Mouse (Mus musculus) spleen, postnatal 36 days (tissue): ENCODE measurements around the gene Rassf1.

Experiments used
- DNase-seq, 2 experiments: peaks; one replicate each; pipeline ENCODE4 v3.0.0; 2022; ENCODE audit warnings: low spot score in 2 of 2, mixed read lengths in 1 of 2

Rassf1 gene

DNA sequence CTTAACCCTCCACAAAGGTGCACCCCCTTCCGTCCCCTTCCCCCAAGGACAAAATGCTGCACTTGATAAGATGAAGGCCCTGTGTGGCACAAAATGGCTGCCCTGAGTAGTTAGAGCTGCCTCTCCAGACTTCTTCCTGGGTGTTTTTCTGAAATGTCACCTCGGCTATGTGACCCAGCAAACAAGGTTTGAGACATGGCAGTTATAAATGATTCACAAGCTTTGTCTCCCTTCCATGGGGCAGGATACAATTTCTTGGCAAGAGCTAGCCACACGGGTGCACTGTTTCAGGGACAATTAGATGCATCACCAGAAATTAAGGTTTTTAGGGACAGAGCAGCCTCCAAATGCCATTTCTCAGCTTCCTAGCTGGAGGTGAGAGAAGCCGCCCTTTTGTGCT lies 10.9 kb upstream of the Rassf1 start:
- no peak for DNase-seq

DNA sequence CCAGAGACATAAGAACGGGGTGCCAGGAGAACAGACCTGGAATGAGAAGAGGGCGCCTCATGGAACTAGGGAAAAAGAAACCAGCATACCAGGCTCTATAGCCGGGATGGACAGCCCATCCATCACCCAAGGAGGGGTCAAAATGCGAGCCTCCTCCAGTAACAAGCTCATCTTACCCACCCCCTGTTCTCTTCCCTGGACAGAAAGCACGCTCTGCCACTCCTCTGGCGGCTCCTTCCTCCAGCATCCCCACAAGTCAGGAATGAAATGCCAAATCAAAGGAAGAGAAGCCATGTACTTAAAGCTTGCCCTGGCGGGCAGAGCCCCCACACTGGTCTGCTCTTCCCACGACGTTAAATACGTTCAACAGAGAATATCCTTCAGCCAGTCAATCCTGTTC lies 10.3 kb upstream of the Rassf1 start:
- DNase-seq: no peak

DNA sequence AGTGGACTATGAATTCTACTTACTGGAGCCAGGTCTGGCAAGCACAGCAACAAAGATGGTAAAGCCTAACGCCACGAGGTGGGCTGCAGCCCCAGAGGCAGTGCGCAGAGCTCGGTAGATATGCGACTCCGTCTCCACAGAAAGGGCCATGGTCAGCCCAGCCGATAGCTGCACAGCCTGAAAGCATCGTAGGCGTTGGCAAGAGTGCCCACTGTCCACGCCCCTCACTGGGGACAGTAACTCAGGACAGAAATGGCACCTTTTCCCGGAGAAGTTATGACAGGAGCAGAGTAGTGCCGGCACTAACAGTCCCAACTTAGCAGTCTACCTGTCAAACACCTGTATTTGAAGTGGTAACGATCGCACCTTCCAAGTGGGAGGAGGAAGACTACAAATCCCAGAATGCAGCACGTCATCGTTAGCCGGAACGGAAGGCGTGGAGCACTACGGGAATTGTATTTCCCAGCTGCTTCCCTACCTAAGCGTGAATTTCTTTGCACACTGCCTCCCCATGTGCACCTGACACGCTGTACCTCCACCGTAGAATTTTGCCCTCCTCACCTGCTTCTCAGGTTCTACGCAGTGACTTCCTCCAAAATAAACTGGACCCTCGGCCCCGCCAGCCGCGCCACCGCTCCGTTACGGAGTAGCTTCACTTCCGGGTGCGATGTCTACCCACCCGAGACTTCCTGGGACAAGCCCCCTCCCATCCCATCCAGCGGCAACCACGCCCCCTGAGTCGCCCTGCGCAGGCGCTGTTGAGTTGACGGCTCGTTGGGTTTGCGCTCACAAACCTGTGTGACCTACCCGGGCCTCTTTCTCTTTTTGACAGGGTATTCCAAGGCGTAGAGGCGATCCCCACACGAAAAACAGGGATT lies 9.6 kb upstream of the Rassf1 start, which contains the start of the genes Cyb561d2 and Nprl2:
Gene Cyb561d2, minus strand, starts transcription at position 720 of the 878 bp plus-strand sequence.
Gene Nprl2, plus strand, starts transcription at position 753 of the 878 bp plus-strand sequence.
- DNase-seq: peak; percentile 94

DNA sequence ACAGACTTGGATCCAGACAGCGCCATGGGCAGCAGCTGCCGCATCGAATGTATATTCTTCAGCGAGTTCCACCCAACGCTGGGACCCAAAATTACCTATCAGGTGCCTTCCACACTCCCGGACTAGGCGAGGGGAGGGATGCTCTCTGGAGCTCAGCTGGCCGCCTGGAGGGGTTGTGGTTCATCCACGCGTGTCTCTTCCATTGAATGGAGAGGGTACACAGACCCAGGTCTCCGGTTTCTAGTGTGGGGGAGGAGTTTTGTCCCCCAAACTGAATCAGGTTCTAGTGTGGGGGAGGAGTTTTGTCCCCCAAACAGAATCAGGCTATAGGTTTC lies 9.0 kb upstream of the Rassf1 start:
- no peak for DNase-seq

DNA sequence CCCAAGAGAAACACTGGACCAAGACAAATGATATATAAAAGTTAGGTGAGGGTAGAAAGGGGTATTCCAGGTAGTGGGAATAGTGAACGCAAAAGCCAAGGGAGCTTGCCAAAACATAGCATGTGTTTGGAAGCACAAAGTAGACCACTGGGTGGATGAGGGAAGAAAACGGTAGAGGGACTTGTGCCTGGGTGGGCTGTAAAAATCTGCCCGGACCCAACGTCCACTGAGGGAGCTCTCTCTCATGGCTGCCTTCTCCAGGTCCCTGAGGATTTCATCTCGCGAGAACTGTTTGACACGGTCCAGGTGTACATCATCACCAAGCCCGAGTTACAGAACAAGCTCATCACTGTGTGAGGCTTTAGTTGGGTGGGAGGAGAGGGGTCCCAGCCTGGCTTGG lies 8.6 kb upstream of the Rassf1 start:
- DNase-seq: no peak

DNA sequence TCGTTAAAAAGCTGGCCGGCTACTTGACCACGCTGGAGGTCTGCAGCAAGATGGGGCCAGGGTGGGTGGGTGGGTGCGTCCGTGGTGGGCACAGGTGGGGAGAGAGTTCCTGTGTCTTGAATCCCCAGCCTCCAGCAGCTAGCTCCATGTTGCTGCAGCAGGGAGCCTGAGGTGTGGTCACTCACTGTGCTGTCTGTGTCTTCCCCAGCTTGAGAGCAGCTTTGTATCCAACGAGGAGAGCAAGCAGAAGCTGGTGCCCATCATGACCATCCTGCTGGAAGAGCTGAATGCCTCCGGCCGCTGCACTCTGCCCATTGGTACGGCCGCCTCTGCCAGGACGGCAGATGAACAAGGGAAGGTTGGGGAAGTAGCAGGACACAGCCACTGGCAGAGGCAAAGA lies 8.1 kb upstream of the Rassf1 start:
- no peak for DNase-seq

DNA sequence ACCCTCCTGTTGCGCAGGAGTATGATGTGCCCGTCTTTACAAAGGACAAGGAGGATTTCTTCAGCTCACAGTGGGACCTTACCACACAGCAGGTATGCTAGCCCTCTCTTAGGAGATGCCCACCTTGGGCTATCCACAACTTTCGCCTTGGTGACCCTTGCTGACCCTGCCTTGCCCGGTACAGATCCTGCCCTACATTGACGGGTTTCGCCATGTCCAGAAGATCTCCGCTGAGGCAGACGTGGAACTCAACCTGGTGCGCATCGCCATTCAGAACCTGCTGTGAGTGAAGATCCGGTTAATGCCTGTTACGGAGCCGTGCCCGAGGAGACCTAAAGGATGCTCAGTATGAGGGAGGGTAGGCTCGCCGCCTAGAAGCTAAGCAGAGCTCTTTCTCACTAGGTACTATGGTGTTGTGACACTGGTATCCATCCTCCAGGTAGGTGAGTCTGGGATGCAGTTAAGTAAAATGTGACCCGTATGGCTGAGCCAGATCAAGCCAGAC lies 7.1 kb upstream of the Rassf1 start:
- DNase-seq: no peak

DNA sequence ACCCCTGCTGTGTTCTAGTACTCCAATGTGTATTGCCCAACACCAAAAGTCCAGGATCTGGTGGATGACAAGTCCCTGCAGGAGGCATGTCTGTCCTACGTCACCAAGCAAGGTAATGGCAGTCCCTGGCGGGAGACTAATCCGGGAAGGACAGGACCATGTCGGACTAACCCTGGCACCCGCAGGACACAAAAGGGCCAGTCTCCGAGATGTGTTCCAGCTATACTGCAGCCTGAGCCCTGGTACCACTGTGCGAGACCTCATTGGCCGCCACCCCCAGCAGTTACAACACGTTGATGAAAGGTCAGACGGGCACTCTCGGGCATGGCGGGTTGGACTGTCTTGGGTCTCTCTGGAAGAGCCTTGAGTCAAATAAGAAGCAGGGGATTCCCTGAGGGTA lies 6.6 kb upstream of the Rassf1 start:
- DNase-seq: no peak

DNA sequence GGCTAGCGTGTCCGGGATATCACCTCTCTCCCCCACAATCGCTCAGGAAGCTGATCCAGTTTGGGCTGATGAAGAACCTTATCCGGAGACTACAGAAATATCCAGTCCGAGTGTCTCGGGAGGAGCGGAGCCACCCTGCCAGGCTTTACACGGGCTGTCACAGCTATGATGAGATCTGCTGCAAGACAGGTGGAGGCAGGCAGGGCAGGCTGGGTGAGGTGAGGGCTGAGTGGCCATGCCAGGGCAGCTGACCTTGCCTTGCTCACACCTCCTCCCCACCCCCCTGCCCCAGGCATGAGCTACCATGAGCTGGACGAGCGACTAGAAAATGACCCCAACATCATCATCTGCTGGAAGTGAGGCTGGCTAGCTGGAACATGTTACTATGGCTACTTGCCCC lies 6.2 kb upstream of the Rassf1 start:
- DNase-seq: no peak

DNA sequence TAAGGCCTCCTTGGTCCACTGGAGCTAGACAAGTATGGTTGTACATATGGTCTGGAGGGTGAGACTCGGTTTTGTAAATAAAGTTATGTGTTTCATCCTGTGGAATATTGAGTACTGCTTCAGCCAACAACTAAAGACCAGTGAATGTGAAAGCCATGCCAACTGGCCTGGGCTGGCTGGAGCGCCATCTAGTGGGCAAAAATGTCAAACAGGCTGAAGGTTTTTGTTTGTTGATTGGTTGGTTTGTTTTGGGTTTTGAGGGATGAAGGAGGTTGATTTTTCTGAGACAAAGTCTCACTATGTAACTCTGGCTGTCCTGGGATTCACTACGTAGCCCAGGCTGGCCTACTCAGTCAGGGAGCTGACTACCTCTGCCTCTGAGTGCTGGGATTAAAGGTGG lies 5.8 kb upstream of the Rassf1 start:
- peak; percentile 60 to 65 for DNase-seq

DNA sequence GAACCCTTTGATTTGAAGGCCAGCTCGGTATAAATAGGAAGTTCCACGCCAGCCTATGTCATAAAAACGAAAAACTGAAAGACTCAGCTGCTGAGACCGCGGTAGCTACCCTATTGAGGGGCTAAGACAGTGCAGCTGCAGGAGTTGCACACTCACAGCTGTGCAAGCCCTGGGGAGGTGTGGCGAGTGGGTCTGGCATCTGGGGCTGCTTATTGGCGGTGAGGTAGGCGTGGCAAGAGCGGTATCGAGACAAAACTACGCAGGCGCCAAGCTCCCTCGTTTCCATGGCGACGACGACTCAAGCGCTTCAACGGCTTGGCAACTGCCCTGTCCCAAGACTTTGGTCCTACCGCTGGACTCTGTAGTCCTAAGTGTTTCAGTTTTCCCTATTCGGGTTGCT lies 4.3 kb upstream of the Rassf1 start, which contains the start of gene Zmynd10:
Gene Zmynd10, plus strand, starts transcription at position 273 of the 400 bp plus-strand sequence.
- peak; percentile 82 to 87 for DNase-seq

DNA sequence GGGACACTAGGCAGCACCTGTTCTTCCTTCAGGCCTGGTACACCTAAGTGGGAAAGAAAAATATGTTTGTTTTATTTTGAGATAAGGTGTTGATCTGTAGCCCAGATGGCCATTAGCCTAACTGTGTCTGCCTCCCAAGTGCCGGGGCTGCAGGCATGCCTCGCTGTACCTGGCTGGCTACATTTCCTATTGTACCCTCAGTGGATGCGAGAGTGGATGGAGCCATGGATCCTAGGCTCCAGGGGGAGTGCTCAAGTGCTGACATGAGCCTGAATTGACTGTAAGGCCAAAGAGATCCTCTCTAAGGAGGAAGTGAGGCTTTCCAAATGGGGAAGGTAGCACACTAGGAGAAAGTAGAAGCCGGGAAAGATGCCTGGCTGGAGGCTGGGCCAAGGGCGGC lies 3.4 kb upstream of the Rassf1 start:
- DNase-seq: no peak

DNA sequence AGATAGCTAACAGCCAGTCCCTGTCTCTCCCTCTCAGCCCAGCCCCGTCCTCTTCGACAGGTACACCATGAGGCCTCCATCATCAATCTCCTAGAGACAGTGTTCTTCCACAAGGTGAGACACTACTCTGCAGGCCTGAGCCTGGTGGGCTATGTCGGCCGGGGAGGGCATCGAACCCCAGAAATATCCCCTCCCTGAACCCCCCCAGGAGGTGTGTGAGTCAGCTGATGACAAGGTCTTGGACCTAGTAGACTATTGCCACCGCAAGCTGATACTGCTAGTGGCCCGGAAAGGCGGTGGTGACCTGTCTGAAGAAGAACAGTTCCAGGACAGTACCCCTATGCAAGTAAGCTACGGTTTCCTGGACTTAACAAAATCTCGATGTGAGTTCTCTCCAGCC lies 2.5 kb upstream of the Rassf1 start:
- no peak for DNase-seq

DNA sequence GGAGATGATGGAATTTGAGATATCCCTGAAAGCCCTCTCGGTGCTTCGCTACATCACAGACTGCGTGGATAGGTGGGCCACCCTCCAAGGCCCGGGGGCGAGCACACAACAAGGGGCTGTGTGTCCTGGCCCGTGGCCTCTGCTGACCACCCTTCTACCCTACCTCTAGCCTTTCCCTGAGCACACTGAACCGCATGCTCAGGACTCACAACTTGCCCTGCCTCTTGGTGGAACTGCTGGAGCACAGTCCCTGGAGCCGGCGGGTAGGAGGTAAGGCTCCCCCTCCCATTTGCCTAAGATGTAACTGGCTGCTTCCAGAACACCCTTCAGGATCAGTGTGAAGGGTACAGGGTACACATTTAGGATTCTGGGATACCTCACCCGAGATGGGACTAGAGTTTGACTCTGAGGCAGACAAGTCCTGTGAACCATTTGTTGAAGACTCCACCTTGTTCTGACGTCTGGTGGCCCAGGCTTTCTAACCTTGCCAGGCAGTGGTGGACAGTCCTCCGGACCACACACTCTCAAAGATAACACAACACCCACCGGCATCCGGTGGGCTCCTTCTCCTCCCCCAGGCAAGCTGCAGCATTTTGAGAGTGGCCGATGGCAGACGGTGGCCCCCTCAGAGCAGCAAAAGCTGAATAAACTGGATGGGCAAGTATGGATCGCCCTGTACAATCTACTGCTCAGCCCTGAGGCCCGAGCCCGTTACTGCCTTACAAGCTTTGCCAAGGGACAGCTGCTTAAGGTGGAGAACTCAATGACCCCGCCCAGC lies 1.9 kb upstream of the Rassf1 start:
- no peak for DNase-seq

DNA sequence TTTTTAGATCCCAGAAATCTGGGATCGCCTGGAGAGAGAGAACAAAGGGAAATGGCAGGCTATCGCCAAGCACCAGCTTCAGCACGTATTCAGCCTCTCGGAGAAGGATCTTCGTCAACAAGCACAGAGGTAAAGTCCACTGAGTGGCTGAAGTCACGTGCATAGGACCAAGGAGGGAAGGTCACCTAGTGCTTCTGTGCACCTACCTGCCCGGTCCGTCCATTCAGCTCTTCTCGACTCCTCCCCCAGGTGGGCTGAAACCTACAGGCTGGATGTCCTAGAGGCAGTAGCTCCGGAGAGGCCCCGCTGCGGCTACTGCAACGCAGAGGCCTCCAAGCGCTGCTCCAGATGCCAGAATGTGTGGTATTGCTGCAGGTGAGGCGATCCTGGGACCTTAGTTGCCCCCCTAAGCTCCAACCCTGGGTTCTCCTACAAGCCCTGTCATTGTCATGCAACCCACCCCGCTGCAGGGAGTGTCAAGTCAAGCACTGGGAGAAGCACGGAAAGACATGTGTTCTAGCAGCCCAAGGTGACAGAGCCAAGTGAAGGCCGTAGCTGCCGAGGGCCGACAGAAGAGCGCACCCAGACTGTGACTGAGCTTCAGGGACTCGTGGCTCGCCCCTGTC lies 751 bp upstream of the Rassf1 start:
- no peak for DNase-seq

DNA sequence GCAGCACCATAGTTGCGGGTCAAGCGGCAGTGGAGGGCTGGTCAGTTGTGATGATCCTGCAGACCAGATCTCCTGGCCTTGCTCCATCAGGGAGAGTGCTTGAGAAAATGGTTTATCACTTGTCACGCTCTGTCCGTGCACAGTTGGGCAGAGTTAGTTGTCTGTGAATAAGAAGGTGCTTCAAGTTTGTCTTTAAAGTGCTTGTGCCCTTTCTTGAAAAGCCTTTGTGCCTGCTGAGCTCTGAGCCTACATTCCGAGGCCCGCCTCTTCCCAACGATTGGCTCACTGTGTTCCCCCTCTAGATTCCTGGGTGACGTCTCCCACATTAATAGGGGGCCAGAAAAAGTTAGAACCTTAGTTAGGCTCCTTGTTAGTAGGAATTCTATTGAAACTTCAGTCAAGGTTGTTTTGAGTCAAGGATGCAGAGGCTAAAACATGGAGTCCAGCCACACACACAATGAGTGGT lies 568 bp downstream of the Rassf1 start:
- no peak for DNase-seq

DNA sequence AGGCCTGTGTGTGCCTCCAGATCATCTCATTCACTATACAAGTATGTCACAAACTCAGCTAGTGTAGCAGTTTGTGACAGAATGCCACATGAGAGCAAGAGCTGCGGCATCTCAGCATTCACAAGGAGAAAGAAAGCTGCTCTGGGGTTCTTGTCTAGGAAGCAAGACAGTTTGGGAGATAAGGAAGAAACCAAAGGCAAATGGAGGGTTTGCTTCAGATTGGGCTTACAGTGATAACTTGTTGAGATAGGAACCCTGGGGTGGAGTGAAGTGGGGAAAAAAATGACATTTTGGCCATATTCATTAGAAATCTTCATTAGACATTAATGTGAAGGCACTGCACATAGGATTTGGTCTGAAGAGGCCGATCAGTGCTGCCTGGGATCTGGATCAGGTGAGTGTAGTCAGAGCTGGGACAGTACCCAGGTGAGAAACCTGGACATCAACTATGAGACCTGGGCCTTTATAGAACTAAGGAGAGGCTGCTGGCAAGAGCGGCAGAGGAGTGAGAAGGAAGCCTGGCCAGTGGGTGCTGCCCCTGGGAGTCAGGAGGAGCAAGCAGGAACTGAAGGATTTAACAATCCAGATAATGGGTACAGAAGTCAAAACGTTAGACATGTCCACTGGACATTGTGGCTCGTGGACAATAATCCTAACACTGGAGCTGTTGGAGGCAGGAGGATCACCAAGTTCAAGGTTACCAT lies 1.5 kb downstream of the Rassf1 start:
- DNase-seq: peak in 1 of 2 experiments; percentile 1

DNA sequence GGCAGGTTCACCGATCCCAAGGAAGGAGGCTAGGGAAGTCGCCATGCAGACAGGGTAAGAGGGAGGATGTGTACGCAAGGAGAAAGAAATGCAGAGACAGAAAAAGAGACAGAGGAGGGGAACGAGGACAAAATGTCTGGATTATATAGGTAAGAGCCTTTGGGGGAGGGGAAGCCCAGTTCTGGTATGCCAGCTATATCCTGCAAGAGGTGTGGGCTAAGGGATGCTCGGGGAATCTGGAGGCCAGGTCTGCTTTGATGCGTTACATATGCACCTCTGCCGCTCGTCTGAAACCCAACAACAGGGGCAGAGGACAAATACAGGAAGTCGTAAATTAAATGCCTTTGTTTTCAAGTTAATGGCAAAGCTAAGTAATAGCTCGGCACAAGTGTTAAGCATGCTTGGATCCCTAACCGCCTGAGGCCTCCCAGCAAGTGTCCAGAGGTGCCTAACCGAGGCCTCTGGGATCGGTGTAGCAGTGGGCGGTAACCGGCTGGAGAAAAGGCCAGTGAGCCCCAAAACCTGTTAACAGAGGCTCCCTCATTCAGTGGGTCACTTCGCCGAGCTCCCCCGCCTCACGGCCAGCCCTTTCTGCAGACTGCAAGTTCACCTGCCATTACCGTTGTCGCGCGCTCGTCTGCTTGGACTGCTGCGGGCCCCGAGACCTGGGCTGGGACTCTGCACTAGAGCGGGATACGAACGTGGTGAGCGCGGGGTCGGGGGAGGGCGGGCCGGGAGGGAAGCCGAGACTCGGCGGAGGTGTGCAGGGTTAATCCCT lies 2.4 kb downstream of the Rassf1 start:
- peak; percentile 45 to 46 for DNase-seq

DNA sequence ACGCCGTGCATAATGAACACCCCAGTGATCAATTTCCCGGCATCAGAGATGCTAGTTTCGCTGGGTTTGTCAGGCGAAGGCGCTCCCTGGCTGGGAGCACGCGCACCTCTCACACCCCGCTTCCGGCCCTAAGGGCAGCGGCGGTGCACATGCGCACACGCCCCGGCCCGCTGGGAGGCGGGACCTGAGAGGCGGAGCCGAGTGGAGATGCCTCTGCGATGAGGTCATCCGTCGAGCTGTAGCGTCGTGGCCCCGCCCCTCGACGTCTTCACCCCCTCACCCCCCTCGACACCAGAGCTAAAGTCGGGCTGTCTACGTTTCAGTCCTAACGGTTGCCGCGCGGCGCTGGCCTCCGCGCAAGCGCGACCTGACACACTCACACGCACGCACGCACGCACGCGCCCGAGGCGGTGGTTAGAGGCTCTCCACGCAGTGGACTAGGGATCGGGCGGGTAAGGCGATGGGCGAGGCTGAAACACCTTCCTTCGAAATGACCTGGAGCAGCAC lies 3.0 kb downstream of the Rassf1 start:
- peak; percentile 95 to 97 for DNase-seq

DNA sequence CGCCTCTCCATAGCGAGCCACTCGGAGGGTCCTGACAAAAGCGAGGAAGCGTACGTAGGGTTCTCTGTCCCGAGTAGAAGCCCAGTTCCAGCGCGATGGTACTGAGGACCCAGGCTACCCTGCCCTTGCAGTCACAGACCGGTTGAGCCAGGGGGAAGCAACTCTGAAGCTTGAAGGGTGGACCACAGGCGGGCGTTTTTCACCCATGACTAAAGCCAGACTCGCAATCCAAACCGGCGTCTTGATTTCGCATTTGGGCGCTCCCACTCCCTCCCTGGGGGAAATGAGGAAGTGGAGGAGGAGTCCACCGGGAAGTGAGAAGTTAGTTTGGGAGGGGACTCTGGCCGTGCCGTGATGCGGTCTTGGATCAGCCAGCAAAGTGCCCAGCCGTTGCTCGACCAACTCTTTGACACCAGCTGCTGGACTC lies 3.7 kb downstream of the Rassf1 start:
- peak; percentile 55 to 65 for DNase-seq
